Mouse (Mus musculus) E14TG2a.4 (cell line): Measurements from ENCODE around the gene Sult5a1.

ENCODE experiments used
- H3K27me3 ChIP-seq: 2 replicates; pipeline ENCODE4 v1.6.1; 2014; ENCODE audit warnings: low read length, control low read depth; ENCODE audit not compliant: insufficient read depth
- H3K36me3 ChIP-seq: 2 replicates; pipeline ENCODE4 v1.6.1; 2014; ENCODE audit warnings: low read length, control low read depth; ENCODE audit not compliant: insufficient read depth
- H3K4me1 ChIP-seq: replicated peaks from 2 replicates; pipeline ENCODE4 v1.6.1; 2014; ENCODE audit warnings: low read depth, low read length, control low read depth
- H3K4me3 ChIP-seq: replicated peaks from 2 replicates; pipeline ENCODE4 v1.5.1; 2014; ENCODE audit warnings: mild to moderate bottlenecking, low read length
- H3K9me3 ChIP-seq: 2 replicates; pipeline ENCODE4 v1.6.1; 2014; ENCODE audit warnings: low read length, control low read depth
- CTCF ChIP-seq: conservative IDR thresholded peaks from 2 replicates; pipeline ENCODE4 v1.5.1; 2014; ENCODE audit warnings: low read length
- NANOG ChIP-seq: IDR thresholded peaks from 2 replicates; pipeline ENCODE4 v1.6.1; 2014; ENCODE audit warnings: borderline replicate concordance, low read length, mixed read lengths
- POU5F1 ChIP-seq: IDR thresholded peaks from 2 replicates; pipeline ENCODE4 v1.6.1; 2014; ENCODE audit warnings: low read length, borderline replicate concordance

Sult5a1 gene

GRCm38 (mm10) chr8:123141741-123142462 is 16.2 kb downstream of the Sult5a1 start:
- H3K9me3 ChIP-seq = peaks cover 69% of the 10 kb centered on the region
- H3K4me3 ChIP-seq = no peak overlapping the region
- H3K4me1 ChIP-seq = no peaks in the 10 kb centered on the region
- TF ChIP-seq NANOG (no peak), POU5F1 (no peak), CTCF (no peak)
- H3K36me3 ChIP-seq = no peaks in the 10 kb centered on the region
- no peaks in the 10 kb centered on the region for H3K27me3 ChIP-seq

GRCm38 (mm10) chr8:123138741-123139140 is 19.4 kb downstream of the Sult5a1 start:
- TF ChIP-seq CTCF (no peak), NANOG (no peak), POU5F1 (no peak)
- H3K9me3 ChIP-seq = peaks cover 75% of the 10 kb centered on the region
- H3K36me3 ChIP-seq = no peaks in the 10 kb centered on the region
- no peaks in the 10 kb centered on the region for H3K27me3 ChIP-seq
- no peaks in the 10 kb centered on the region for H3K4me1 ChIP-seq
- H3K4me3 ChIP-seq = no peak overlapping the region

- Histone ChIP-seq H3K4me3 (no peak overlapping the region), H3K4me1 (no peaks in the 10 kb centered on the region), H3K36me3 (no peaks in the 10 kb centered on the region), H3K9me3 (peaks cover 71% of the 10 kb centered on the region), H3K27me3 (no peaks in the 10 kb centered on the region)
- TF ChIP-seq POU5F1 (no peak), CTCF (no peak), NANOG (no peak)
Observed at GRCm38 (mm10) chr8:123137645-123138077, 20.5 kb downstream of the Sult5a1 start.

GRCm38 (mm10) chr8:123136287-123136686 is 21.8 kb downstream of the Sult5a1 start:
- Histone ChIP-seq H3K36me3 (no peaks in the 10 kb centered on the region), H3K27me3 (0 out of 2 replicates have a peak, but pooled peaks cover 3% of the 10 kb centered on the region), H3K9me3 (peaks cover 57% of the 10 kb centered on the region), H3K4me3 (no peak overlapping the region), H3K4me1 (peaks cover 3% of the 10 kb centered on the region)
- TF ChIP-seq CTCF (no peak), NANOG (no peak), POU5F1 (no peak)

- TF ChIP-seq POU5F1 (no peak), CTCF (no peak), NANOG (no peak)
- H3K9me3 ChIP-seq = peaks cover 52% of the 10 kb centered on the region
- peaks cover 8% of the 10 kb centered on the region for H3K4me1 ChIP-seq
- no peak overlapping the region for H3K4me3 ChIP-seq
- H3K36me3 ChIP-seq = no peaks in the 10 kb centered on the region
- H3K27me3 ChIP-seq = peaks cover 6% of the 10 kb centered on the region; the same call in 1 of the 2 replicates
Observed at GRCm38 (mm10) chr8:123135806-123136205, 22.3 kb downstream of the Sult5a1 start.

GRCm38 (mm10) chr8:123135406-123135805 is 22.7 kb downstream of the Sult5a1 start:
- TF ChIP-seq NANOG (no peak), CTCF (no peak), POU5F1 (no peak)
- Histone ChIP-seq H3K9me3 (peaks cover 48% of the 10 kb centered on the region), H3K4me1 (peaks cover 9% of the 10 kb centered on the region), H3K4me3 (no peak overlapping the region), H3K27me3 (peaks cover 7% of the 10 kb centered on the region; the same call in 1 of the 2 replicates), H3K36me3 (no peaks in the 10 kb centered on the region)

- Histone ChIP-seq H3K36me3 (no peaks in the 10 kb centered on the region), H3K27me3 (peaks cover 13% of the 10 kb centered on the region; the same call in 1 of the 2 replicates), H3K9me3 (peaks cover 37% of the 10 kb centered on the region), H3K4me3 (no peak overlapping the region), H3K4me1 (peaks cover 9% of the 10 kb centered on the region)
- no peak for TF ChIP-seq POU5F1
- TF ChIP-seq NANOG = no peak
- TF ChIP-seq CTCF = no peak
Observed at GRCm38 (mm10) chr8:123134149-123134713, 23.9 kb downstream of the Sult5a1 start.

GRCm38 (mm10) chr8:123132953-123133352 is 25.2 kb downstream of the Sult5a1 start:
- Histone ChIP-seq H3K36me3 (no peaks in the 10 kb centered on the region), H3K4me1 (peaks cover 9% of the 10 kb centered on the region), H3K4me3 (no peak overlapping the region), H3K9me3 (peaks cover 24% of the 10 kb centered on the region), H3K27me3 (peaks cover 20% of the 10 kb centered on the region; the same call in 1 of the 2 replicates)
- TF ChIP-seq POU5F1 (no peak), CTCF (peak; percentile 40), NANOG (no peak)

- Histone ChIP-seq H3K9me3 (peaks cover 8% of the 10 kb centered on the region), H3K36me3 (no peaks in the 10 kb centered on the region)
- no peak for TF ChIP-seq NANOG
- no peak for TF ChIP-seq POU5F1
- TF ChIP-seq CTCF = no peak
Observed at GRCm38 (mm10) chr8:123131041-123131440, 27.1 kb downstream of the Sult5a1 start.

More at GRCm38 (mm10) chr8:123131041-123131440, 27.1 kb downstream of the Sult5a1 start:
- peaks cover 21% of the 10 kb centered on the region; the same call in 1 of the 2 replicates for H3K27me3 ChIP-seq
- H3K4me1 ChIP-seq = peaks cover 21% of the 10 kb centered on the region
- H3K4me3 ChIP-seq = no peak overlapping the region
